Mouse (Mus musculus): Measurements from ENCODE around the gene Gm20441.

Gene Gm20441

DNA sequence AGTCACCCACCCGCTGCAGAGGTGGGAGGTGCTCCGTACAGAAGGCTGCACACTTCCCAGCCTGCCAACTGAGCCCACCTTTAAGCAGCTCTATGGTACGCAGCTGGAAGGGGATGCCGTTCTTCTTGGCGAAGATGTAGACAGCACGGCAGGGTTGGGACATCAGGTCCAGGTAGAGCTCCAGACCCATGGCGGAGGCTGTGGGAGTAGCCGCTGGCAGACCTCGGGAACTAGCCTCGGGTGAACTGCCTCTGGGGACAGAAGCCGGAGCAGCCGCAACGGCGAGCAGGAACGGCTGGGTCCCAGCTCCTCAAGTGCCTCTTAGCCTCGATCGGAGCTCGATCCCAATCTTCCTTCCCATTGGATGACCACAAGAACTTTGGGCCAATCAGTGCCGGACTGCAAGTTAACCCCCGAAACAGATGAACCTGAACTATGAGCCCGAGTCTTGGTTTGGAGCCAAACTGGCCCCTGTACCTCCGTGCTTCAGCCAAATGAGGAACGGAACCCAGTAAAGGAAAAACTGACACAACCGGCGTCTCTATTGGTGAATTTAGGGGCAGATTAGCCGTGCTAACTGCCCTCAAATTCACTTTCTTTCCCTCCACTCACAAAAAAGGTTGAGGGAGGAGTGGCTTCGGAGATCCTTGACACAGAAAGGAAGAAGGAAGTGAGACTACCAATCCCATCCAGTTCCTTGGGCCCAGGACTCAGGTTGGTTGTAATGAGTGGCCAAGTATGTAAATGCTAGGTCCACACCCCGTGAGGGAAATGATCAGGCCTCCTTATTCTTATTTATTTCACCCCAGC is at the start of gene Gm20441, which contains the start of gene Gstt3:
Gm20441 (minus strand) TSS at position 186 of the 810 bp plus-strand sequence.
Gstt3 (minus strand) TSS at position 646 of the 810 bp plus-strand sequence.
- DNase-seq (ENCODE audit: low read depth in 1 of 2, low spot score in 2 of 2), result peak in 1 of 2 experiments; percentile 7

GRCm38 (mm10) chr10:75830275-75830670 is 49.5 kb upstream of the Gm20441 start:
- DNase-seq (ENCODE audit: low read depth in 1 of 2, low spot score in 2 of 2), result no peak

DNA sequence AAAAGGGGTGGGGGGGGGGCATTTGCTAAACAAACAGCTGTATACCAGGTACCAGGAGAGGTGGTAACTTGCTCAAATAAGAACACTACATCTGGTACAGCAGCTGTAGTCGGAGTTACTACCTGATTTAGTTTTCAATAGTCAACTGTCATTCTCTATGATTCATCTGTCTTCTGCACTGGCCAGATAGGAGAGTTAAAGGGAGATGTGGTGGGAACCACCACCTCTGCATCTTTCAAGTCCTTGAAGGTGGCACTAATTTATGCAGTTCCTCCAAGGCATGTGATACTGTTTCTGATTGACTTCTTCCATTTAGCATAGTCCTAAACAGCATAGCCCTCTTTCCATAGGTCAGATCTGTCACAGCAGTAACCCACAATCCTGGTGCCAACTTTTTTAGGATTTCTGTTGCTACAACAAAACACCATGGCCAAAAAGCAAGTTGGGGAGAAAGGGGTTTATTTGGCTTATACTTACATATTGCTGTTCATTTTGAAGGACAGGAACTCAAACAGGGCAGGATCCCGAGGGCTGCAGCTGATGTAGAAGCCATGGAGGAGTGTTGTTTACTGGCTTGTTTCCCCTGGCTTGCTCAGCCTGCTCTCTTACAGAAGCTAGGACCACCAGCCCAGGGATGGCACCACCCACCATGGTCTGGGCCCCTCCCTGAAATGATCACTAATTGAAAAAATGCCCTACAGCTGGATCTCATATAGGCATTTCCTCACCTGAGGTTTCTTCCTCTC is 48.9 kb upstream of the Gm20441 start:
- no peak for DNase-seq (ENCODE audit: low read depth in 1 of 2, low spot score in 2 of 2)

GRCm38 (mm10) chr10:75828500-75828931 is 47.8 kb upstream of the Gm20441 start:
- DNase-seq (ENCODE audit: low read depth in 1 of 2, low spot score in 2 of 2), result no peak

- no peak for DNase-seq (ENCODE audit: low read depth in 1 of 2, low spot score in 2 of 2)
Measured at GRCm38 (mm10) chr10:75827668-75828360, 47.1 kb upstream of the Gm20441 start.

- DNase-seq (ENCODE audit: low read depth in 1 of 2, low spot score in 2 of 2), result no peak
Measured at GRCm38 (mm10) chr10:75824530-75824929, 43.8 kb upstream of the Gm20441 start.

GRCm38 (mm10) chr10:75823782-75824181 is 43.0 kb upstream of the Gm20441 start:
- DNase-seq (ENCODE audit: low read depth in 1 of 2, low spot score in 2 of 2), result no peak

- no peak for DNase-seq (ENCODE audit: low read depth in 1 of 2, low spot score in 2 of 2)
Measured at GRCm38 (mm10) chr10:75822443-75822842, 41.7 kb upstream of the Gm20441 start, which contains the start of gene Gstt4. TSS of gene Gstt4 (minus strand) at chr10:75822543.

GRCm38 (mm10) chr10:75819882-75820281 is 39.1 kb upstream of the Gm20441 start:
- DNase-seq (ENCODE audit: low read depth in 1 of 2, low spot score in 2 of 2), result no peak

- no peak for DNase-seq (ENCODE audit: low read depth in 1 of 2, low spot score in 2 of 2)
Measured at GRCm38 (mm10) chr10:75818641-75819040, 37.9 kb upstream of the Gm20441 start.

GRCm38 (mm10) chr10:75804217-75804616 is 23.5 kb upstream of the Gm20441 start:
- no peak for DNase-seq (ENCODE audit: low read depth in 1 of 2, low spot score in 2 of 2)

DNA sequence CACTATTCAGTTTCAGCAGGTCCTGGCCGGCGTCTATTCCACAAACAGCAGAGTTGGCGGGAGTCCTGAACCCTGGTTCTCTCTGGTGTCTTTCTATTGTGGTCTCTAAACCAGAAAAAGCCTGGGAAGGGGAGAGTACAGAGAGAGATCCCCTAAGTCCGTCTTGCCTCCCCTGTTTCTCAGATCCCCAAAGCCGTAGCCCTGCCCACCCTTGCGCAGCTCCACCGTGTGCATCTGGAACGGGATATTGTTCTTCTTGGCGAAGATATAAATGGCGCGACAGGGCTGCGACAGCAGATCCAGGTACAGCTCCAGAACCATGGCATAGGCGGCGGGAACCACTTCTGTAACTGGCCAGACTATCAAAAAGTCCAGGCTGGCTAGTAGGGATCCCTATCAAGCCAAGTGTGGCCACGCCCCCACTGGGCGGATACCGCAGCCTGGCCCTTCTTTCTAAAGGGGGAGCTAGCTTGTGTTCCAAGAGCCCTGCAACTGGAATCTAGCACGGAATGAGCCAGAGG is 17.5 kb upstream of the Gm20441 start, which contains the start of gene Gstt1:
Gstt1 (minus strand) TSS at position 409 of the 521 bp plus-strand sequence.
- no peak for DNase-seq (ENCODE audit: low read depth in 1 of 2, low spot score in 2 of 2)

GRCm38 (mm10) chr10:75797619-75798175 is 16.9 kb upstream of the Gm20441 start:
- no peak for DNase-seq (ENCODE audit: low read depth in 1 of 2, low spot score in 2 of 2)

- no peak for DNase-seq (ENCODE audit: low read depth in 1 of 2, low spot score in 2 of 2)
Measured at GRCm38 (mm10) chr10:75796731-75797516, 16.2 kb upstream of the Gm20441 start.

GRCm38 (mm10) chr10:75794880-75795279 is 14.1 kb upstream of the Gm20441 start:
- DNase-seq (ENCODE audit: low read depth in 1 of 2, low spot score in 2 of 2), result no peak

- DNase-seq (ENCODE audit: low read depth in 1 of 2, low spot score in 2 of 2), result no peak
Measured at GRCm38 (mm10) chr10:75790773-75791172, 10.0 kb upstream of the Gm20441 start.

DNA sequence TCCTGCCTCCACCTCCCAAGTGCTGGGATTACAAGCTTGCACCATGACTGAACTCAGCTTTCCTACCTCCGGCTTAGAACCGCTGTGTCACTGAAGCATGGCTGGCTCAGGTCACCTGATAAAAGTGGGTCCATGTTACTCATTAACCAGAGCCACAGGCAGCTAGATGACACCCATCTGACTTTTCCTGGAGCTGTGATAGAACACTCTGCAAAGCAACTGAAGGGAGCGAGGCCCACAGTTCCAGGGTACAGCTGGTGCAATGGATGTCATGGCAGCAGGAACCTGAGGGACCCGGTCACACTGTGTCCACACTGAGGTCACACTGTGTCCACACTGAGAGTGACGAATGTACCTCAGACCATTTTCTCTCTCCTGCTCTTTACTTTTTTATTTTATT is 9.1 kb upstream of the Gm20441 start:
- DNase-seq (ENCODE audit: low read depth in 1 of 2, low spot score in 2 of 2), result no peak

DNA sequence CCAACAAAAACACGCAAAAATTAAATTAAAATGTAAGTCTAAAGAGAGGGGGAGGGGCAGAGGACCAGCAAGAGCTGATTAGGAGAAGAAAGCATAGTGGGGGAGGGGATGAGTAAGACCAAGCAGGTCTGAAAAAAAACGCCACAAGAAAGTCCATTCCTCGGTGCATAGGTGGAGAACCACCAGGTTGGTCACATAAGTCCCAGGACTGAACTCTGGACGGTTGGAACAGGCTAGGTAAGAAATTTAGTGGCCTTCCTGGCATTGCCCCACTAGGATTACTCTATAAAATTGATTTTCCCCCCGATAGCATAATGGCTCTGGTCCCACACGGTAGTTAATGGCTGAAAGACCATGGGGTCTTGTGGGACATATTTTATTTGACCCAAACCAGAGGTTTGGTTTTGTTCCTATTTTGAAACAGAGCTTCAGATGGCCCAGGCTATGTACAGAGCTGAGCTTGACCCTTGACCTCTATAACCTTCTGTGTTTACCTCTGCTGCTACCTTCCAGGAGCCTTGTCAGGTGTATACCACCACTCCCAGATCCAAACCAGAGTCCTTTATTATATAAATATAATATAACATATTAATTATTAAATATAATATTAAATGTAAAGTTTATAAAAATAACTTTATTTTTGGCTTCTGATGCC is 8.5 kb upstream of the Gm20441 start:
- DNase-seq (ENCODE audit: low read depth in 1 of 2, low spot score in 2 of 2), result no peak

- no peak for DNase-seq (ENCODE audit: low read depth in 1 of 2, low spot score in 2 of 2)
Measured at GRCm38 (mm10) chr10:75788277-75788676, 7.5 kb upstream of the Gm20441 start.
